Mouse (Mus musculus): ENCODE measurements around the gene Tssk1.

- TF ChIP-seq USF1 (IDR thresholded peaks at IDR 0.05; ENCODE audit: low read depth, low read length), result no peak
- no peak for TF ChIP-seq POLR2A (IDR thresholded peaks at IDR 0.05; ENCODE audit: low read depth, low read length)
- TF ChIP-seq ZMIZ1 (IDR thresholded peaks at IDR 0.05; ENCODE audit: low read depth, low read length), result no peak
- no peak for TF ChIP-seq NELFE (IDR thresholded peaks at IDR 0.05; ENCODE audit: low read depth, low read length)
- no peak for TF ChIP-seq JUND (conservative IDR thresholded peaks at IDR 0.05; ENCODE audit: low read depth, low read length)
- no peak for TF ChIP-seq RAD21 (IDR thresholded peaks at IDR 0.05; ENCODE audit: low read depth, low read length)
- no peak for TF ChIP-seq MAFK (IDR thresholded peaks at IDR 0.05; ENCODE audit: insufficient replicate concordance, low read length)
- no peak for TF ChIP-seq CTCF (conservative IDR thresholded peaks at IDR 0.05 in 1 of 2, IDR thresholded peaks at IDR 0.05 in 1 of 2; ENCODE audit: low read depth in 2 of 2, low read length in 2 of 2)
Measured at GRCm38 (mm10) chr16:17865293-17865692, 28.7 kb upstream of the Tssk1 start.

Data from CH12.LX (cell line).